Mouse (Mus musculus): ENCODE measurements around the gene Gm960. TPM values are rescaled to one million over a fixed set of nuclear protein-coding genes. Genes with fewer than 3 reads are reported as not detected.
A peak's percentile ranks its signal among the peaks of the same experiment; 100 is the strongest.

Gm960 gene
- polyA plus RNA-seq, 1 experiment from 2014 or later = 4.9 TPM

DNA sequence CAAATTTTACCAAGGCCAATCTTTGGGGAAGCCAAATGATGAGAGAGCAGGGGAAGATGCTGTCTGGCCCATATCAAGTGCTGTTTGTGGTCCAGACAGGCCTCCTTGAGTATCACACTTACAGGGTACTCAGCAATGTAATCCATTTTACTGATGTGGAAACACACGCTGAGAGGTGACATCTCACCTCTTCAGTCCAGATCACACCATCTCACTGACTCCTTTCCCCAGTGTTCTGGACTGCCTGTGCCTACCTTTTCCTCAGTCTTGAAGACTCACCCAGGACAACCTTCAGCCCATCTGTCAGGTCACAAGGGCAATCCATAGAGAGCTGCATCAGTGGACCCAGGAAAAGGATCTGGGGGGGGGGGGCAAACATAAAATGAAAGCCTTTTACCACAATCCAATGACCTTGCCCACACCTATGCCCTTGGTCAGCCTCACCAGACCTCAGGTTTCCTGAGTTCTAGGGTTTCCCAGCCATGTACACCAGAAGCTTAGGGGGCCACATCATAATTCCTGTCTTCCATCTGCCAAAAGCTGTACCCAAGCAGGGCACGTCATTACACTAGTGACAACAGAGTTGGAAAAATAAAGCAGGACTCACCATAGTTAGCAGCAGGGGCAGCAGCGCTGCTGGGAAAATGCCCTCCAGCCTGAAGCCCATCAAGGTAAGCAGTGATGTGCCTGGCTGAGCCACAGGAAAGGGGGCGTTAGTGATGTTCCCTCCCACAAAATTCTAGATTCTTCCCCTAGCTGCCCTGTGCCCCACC lies 73.9 kb downstream of the Gm960 start:
- Histone ChIP-seq H3K4me3 (ENCODE audit: low read depth, low read length) (peak overlapping the region; percentile 91), H3K27ac (ENCODE audit: low read depth, low read length) (no peak overlapping the region; the same call in 1 of the 2 replicates), H3K27me3 (ENCODE audit: control insufficient read depth, insufficient read depth, low read length) (no peaks in the 10 kb centered on the region), H3K36me3 (ENCODE audit: control insufficient read depth, insufficient read depth, low read length) (no peaks in the 10 kb centered on the region), H3K4me2 (replicated peaks; ENCODE audit: low read depth, low read length) (peak overlapping the region; percentile 86), H3K4me1 (replicated peaks; ENCODE audit: control insufficient read depth, insufficient read depth, low read length) (peaks cover 10% of the 10 kb centered on the region; the same call in 1 of the 2 replicates), H3K9ac (ENCODE audit: low read depth, low read length) (peak overlapping the region; percentile 94), H3K9me3 (ENCODE audit: control insufficient read depth, low read length) (no peaks in the 10 kb centered on the region)
- peak; percentile 7; the same call in 1 of the 2 replicates for ATAC-seq (ENCODE audit: low FRiP score)
- DNase-seq (ENCODE audit: low spot score) = no peak
- WGBS = 35% methylated on average over 4 of the region's 4 CpGs

GRCm38 (mm10) chr19:4624006-4624405 lies 74.5 kb downstream of the Gm960 start:
- Histone ChIP-seq H3K9me3 (ENCODE audit: control insufficient read depth, low read length) (no peaks in the 10 kb centered on the region), H3K4me3 (ENCODE audit: low read depth, low read length) (no peak overlapping the region), H3K9ac (ENCODE audit: low read depth, low read length) (no peak overlapping the region), H3K4me2 (replicated peaks; ENCODE audit: low read depth, low read length) (no peak overlapping the region), H3K36me3 (ENCODE audit: control insufficient read depth, insufficient read depth, low read length) (no peaks in the 10 kb centered on the region), H3K4me1 (replicated peaks; ENCODE audit: control insufficient read depth, insufficient read depth, low read length) (peaks cover 10% of the 10 kb centered on the region; the same call in 1 of the 2 replicates), H3K27ac (ENCODE audit: low read depth, low read length) (no peak overlapping the region), H3K27me3 (ENCODE audit: control insufficient read depth, insufficient read depth, low read length) (no peaks in the 10 kb centered on the region)
- DNase-seq (ENCODE audit: low spot score) = no peak
- no peak for ATAC-seq (ENCODE audit: low FRiP score)
- 95% methylated on average over 12 of the region's 12 CpGs for WGBS

DNA sequence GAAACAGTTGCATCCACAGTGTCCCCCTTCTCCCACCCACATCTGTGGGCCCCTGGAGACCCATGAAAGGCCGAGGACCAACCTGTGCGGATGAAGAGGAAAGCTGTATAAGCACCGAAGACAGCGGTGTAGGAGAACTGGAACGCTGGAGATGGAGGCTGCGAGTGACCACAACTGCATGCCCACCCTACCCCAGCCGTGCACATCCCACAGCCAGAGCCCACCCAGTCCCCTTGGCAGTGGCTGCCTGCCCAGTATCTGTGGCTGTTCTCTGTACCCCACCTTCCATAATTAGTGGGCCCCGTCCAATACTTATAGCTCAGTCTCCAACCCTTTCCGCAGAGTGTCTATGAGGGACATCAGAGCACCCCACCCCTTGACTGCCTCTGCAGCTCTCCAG lies 75.0 kb downstream of the Gm960 start:
- Histone ChIP-seq H3K4me2 (replicated peaks; ENCODE audit: low read depth, low read length) (no peak overlapping the region), H3K27ac (ENCODE audit: low read depth, low read length) (no peak overlapping the region), H3K9me3 (ENCODE audit: control insufficient read depth, low read length) (no peaks in the 10 kb centered on the region), H3K27me3 (ENCODE audit: control insufficient read depth, insufficient read depth, low read length) (no peaks in the 10 kb centered on the region), H3K36me3 (ENCODE audit: control insufficient read depth, insufficient read depth, low read length) (no peaks in the 10 kb centered on the region), H3K4me1 (replicated peaks; ENCODE audit: control insufficient read depth, insufficient read depth, low read length) (peaks cover 10% of the 10 kb centered on the region; the same call in 1 of the 2 replicates), H3K4me3 (ENCODE audit: low read depth, low read length) (no peak overlapping the region), H3K9ac (ENCODE audit: low read depth, low read length) (no peak overlapping the region)
- DNase-seq (ENCODE audit: low spot score) (no peak), ATAC-seq (ENCODE audit: low FRiP score) (no peak)
- 93% methylated on average over 9 of the region's 9 CpGs for WGBS

DNA sequence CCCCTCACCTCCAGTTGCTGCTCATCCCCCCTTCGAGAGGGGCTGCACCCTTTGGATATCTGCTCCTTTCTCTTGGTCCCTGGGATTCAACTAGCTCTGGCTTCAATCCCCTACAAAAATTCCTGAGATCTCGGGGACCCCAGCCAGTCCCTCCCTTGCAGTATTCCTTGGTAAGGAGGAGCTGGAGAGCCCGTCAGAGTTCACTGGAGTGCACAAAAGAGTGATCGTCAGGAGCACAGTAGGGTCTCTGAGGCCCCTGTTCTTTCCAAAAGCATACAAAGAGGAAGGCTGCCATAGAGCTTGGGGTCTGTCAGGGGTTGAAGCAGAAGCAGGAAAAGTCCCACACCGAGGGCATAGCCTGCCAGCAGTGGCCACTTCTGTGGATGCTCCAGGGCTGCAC lies 75.7 kb downstream of the Gm960 start:
- 74% methylated on average over 5 of the region's 5 CpGs for WGBS
- H3K4me2 ChIP-seq (replicated peaks; ENCODE audit: low read depth, low read length) = no peak overlapping the region
- ATAC-seq (ENCODE audit: low FRiP score) (no peak), DNase-seq (ENCODE audit: low spot score) (no peak)
- no peak overlapping the region for H3K9ac ChIP-seq (ENCODE audit: low read depth, low read length)
- no peaks in the 10 kb centered on the region for H3K27me3 ChIP-seq (ENCODE audit: control insufficient read depth, insufficient read depth, low read length)
- no peak overlapping the region for H3K27ac ChIP-seq (ENCODE audit: low read depth, low read length)
- H3K9me3 ChIP-seq (ENCODE audit: control insufficient read depth, low read length) = no peaks in the 10 kb centered on the region
- no peak overlapping the region for H3K4me3 ChIP-seq (ENCODE audit: low read depth, low read length)
- peaks cover 10% of the 10 kb centered on the region; the same call in 1 of the 2 replicates for H3K4me1 ChIP-seq (replicated peaks; ENCODE audit: control insufficient read depth, insufficient read depth, low read length)
- no peaks in the 10 kb centered on the region for H3K36me3 ChIP-seq (ENCODE audit: control insufficient read depth, insufficient read depth, low read length)

DNA sequence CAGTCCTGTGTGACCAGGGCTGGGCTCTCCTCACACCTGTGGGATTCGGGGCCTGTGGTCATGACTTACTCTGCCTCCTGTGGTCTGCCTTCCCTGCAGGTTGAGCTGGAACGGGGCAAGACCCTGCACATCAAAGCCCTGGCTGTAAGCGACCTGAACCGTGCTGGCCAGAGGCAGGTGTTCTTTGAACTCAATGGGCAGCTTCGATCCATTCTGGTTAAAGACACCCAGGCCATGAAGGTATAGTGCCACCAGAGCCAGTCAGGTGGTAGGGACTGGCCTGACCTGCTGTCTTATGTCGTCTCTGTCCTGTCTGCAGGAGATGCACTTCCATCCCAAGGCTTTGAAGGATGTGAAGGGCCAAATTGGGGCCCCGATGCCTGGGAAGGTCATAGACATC lies 77.7 kb downstream of the Gm960 start:
- Histone ChIP-seq H3K36me3 (ENCODE audit: control insufficient read depth, insufficient read depth, low read length) (no peaks in the 10 kb centered on the region), H3K27me3 (ENCODE audit: control insufficient read depth, insufficient read depth, low read length) (no peaks in the 10 kb centered on the region), H3K27ac (ENCODE audit: low read depth, low read length) (no peak overlapping the region), H3K9me3 (ENCODE audit: control insufficient read depth, low read length) (no peaks in the 10 kb centered on the region), H3K4me1 (replicated peaks; ENCODE audit: control insufficient read depth, insufficient read depth, low read length) (peaks cover 4% of the 10 kb centered on the region; the same call in 1 of the 2 replicates), H3K4me3 (ENCODE audit: low read depth, low read length) (no peak overlapping the region), H3K9ac (ENCODE audit: low read depth, low read length) (no peak overlapping the region), H3K4me2 (replicated peaks; ENCODE audit: low read depth, low read length) (no peak overlapping the region)
- ATAC-seq (ENCODE audit: low FRiP score) (no peak), DNase-seq (ENCODE audit: low spot score) (no peak)
- 91% methylated on average over 7 of the region's 7 CpGs for WGBS

- Histone ChIP-seq H3K4me1 (replicated peaks; ENCODE audit: control insufficient read depth, insufficient read depth, low read length) (peaks cover 1% of the 10 kb centered on the region; the same call in 1 of the 2 replicates), H3K4me3 (ENCODE audit: low read depth, low read length) (no peak overlapping the region), H3K36me3 (ENCODE audit: control insufficient read depth, insufficient read depth, low read length) (no peaks in the 10 kb centered on the region), H3K27ac (ENCODE audit: low read depth, low read length) (no peak overlapping the region), H3K4me2 (replicated peaks; ENCODE audit: low read depth, low read length) (no peak overlapping the region), H3K9ac (ENCODE audit: low read depth, low read length) (no peak overlapping the region), H3K27me3 (ENCODE audit: control insufficient read depth, insufficient read depth, low read length) (no peaks in the 10 kb centered on the region), H3K9me3 (ENCODE audit: control insufficient read depth, low read length) (no peaks in the 10 kb centered on the region)
- ATAC-seq (ENCODE audit: low FRiP score) (no peak), DNase-seq (ENCODE audit: low spot score) (no peak)
- 85% methylated on average over 10 of the region's 10 CpGs for WGBS
These were observed 79.0 kb downstream of the Gm960 start for GRCm38 (mm10) chr19:4619461-4619860.

DNA sequence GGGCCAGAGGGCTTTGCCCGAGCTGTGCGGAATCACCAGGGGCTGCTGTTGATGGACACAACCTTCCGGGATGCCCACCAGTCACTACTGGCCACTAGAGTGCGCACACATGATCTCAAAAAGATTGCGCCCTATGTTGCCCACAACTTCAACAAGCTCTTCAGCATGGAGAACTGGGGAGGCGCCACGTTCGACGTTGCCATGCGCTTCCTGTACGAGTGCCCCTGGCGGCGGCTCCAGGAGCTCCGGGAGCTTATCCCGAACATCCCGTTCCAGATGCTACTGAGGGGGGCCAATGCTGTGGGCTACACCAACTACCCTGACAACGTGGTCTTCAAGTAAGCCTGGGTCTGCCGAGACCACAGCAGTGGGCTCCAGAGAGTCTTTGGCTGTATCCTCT lies 80.3 kb downstream of the Gm960 start:
- peak; percentile 58 for DNase-seq (ENCODE audit: low spot score)
- Histone ChIP-seq H3K4me1 (replicated peaks; ENCODE audit: control insufficient read depth, insufficient read depth, low read length) (peaks cover 10% of the 10 kb centered on the region; the same call in 1 of the 2 replicates), H3K4me2 (replicated peaks; ENCODE audit: low read depth, low read length) (no peak overlapping the region), H3K36me3 (ENCODE audit: control insufficient read depth, insufficient read depth, low read length) (no peaks in the 10 kb centered on the region), H3K9ac (ENCODE audit: low read depth, low read length) (no peak overlapping the region), H3K27me3 (ENCODE audit: control insufficient read depth, insufficient read depth, low read length) (no peaks in the 10 kb centered on the region), H3K27ac (ENCODE audit: low read depth, low read length) (no peak overlapping the region), H3K9me3 (ENCODE audit: control insufficient read depth, low read length) (no peaks in the 10 kb centered on the region), H3K4me3 (ENCODE audit: low read depth, low read length) (no peak overlapping the region)
- WGBS = 38% methylated on average over 18 of the region's 18 CpGs
- ATAC-seq (ENCODE audit: low FRiP score) = no peak

DNA sequence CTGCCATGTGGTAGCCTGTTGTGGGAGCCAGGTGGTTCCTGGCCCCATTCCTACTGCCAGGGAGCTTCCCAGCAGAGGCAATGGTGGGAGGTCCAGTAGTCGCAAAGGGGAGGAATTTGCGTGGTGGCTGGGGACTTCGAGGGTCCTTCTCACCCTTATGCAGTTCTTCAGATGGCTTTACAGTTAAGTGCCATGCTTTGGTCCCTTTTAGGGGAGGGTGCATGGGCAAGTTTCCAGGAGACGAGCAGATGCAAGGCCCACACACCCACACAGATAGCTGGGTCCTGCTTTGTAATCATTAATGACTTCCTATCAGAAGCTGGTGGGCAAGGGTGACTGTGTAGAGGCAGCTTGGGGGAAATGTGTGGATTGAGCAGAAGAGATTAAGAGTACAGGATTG lies 81.9 kb downstream of the Gm960 start:
- Histone ChIP-seq H3K27ac (ENCODE audit: low read depth, low read length) (no peak overlapping the region), H3K4me3 (ENCODE audit: low read depth, low read length) (peak overlapping the region; percentile 93; the same call in 1 of the 2 replicates), H3K4me2 (replicated peaks; ENCODE audit: low read depth, low read length) (no peak overlapping the region), H3K4me1 (replicated peaks; ENCODE audit: control insufficient read depth, insufficient read depth, low read length) (peaks cover 10% of the 10 kb centered on the region; the same call in 1 of the 2 replicates), H3K36me3 (ENCODE audit: control insufficient read depth, insufficient read depth, low read length) (no peaks in the 10 kb centered on the region), H3K9me3 (ENCODE audit: control insufficient read depth, low read length) (no peaks in the 10 kb centered on the region), H3K9ac (ENCODE audit: low read depth, low read length) (no peak overlapping the region), H3K27me3 (ENCODE audit: control insufficient read depth, insufficient read depth, low read length) (no peaks in the 10 kb centered on the region)
- 46% methylated on average over 4 of the region's 4 CpGs for WGBS
- DNase-seq (ENCODE audit: low spot score) = no peak
- no peak for ATAC-seq (ENCODE audit: low FRiP score)
